Mouse (Mus musculus) inflammation-experienced regulatory T-cells, adult 6 months (primary cell): ENCODE results near the gene Ltbr. TPM values are rescaled to one million over a fixed set of nuclear protein-coding genes. Genes with fewer than 3 reads are reported as not detected.

Experiments used
- ATAC-seq: one replicate; pipeline ENCODE4 v1.8.0; 2017
- polyA plus RNA-seq, 3 experiments: library from polyadenylated mRNA; unstranded; fragments of 100-300 nt; shearing (Covaris generic); gene quantifications; one replicate each; pipeline ENCODE4 v1.2.1; 2017

Ltbr gene
- polyA plus RNA-seq, 3 experiments from 2014 or later: 0.21 to 0.23 TPM; not detected in 1

DNA sequence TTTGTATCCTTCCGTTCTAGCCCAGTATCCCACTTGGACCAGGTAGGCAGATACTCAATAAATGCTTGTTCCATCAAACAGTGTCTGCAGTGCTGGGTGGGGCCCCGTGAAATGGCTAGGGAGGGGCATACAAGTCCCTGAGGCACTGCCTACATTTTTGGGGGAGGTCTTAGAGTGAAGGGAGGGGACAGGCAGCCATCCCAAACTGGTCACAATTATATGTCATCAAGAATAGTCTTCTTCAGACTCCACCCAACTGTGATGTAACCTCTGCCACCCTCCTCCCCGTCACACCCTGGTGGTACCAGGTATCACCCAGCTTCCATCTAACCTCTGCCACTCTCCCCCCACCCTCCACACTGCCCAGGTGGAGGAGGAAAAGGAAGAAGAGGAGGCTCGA is 31.2 kb upstream of the Ltbr start:
- ATAC-seq: no peak

DNA sequence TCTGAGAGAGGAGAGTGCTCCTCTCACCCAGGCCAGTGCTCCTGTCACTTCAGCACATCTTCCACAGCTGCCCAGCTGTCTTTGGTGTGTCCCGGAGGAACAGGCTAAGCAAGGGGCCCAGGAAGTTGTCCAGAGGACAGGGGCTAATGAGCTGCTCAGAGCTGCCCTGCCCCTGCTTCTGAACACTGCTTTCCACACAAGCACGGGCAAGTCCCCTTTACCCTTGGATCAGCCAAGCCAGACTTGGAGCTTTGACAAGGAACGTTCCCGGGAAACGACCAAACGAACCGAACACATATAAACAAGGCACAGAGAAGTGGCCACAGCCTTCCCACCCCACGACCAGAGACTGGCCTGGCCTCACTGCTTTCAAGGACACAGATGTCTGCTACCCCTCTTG is 30.4 kb upstream of the Ltbr start:
- no peak for ATAC-seq

DNA sequence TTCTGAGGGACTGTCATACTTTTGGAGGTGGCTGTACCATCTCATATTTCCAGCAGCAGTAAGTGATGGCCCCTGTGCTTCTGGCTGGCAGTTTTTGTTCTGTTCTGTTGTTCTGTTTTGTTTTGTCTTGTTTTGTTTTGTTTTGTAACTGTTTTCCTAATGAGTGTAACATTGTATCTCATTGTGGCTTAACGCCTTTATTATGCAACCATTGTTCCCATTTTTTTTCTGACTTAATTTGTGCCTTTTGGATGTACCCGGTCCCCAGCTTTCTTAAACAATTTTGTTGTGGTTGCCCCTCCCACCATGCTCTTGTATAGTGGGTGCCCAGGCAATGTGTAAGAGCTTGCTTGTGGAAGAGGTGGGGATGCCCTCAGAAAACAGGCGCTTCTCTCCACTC is 28.5 kb upstream of the Ltbr start:
- no peak for ATAC-seq

DNA sequence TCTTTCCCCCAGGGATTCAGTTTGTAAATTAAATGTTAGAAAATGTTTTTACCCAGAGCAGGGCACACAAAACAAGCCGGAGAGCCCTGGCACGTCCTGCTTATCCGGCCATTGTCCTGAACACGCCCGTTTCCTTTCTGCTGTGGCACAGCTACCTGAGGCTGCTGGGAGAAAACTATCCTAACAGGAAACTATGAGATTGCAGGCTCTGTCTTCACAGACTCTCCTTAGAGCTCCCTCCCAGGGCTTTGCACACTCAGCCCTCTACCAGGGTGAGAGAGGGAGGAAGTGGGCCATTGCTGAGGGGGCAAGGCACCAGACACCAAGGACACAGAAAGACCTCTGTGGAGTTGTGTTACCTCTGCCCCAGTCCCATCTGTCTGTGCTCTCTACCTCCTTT is 26.6 kb upstream of the Ltbr start:
- ATAC-seq: no peak

DNA sequence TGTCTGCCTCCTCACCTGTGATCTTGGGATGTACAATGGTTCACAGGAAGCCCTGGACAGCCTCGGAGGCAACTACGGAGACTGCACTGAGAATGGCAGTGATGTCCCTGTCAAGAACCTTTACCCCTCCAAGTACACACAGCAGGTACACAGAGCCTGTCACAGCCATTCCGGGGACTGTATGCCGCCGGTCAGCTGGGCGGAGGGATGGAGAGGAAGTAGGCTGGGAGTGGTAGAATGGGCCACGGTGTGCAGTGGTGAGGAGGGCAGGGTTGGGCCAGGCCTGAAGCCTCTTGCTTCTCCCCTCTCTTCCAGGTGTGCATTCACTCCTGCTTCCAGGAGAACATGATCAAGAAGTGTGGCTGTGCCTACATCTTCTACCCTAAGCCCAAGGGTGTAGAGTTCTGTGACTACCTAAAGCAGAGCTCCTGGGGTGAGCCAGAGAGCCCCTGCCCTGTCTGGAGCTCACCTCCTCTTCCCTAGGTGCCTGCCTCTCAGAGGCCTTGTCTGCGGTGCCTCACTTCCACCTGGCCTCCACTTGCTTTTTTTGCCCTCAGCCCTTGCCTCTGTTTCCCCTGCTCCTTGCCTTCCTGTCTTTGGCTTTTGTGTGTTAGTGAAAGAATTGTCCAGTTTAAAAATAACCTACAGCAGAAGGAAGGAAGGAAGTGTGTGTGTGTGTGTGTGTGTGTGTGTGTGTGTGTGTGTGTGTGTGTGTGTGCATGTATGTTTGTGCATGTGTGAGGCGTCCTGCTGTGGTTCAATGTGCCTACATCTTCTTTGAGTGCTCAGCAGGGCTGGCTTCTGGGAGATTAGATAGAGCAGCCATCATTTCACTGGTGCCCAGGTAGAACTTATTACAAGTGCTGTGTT is 25.3 kb upstream of the Ltbr start:
- ATAC-seq: no peak

DNA sequence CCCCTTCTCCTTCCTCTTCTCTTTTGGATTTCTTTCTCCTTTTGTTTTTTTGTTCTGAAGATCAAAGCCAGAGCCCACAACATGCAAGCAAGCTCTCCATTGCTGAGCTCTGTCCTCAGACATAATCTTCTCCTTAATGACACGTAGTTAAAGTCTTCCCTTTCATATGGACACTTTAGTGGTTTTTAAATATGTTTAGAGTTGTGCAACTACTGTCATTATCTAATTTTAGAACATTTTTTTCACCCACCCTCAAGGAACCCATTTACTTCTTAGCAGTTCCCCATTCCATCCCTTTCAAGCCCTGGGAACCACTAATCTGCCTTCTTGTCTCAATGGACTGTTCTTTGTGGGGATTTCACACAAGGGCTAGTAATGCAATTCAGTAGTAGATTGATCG is 20.7 kb upstream of the Ltbr start:
- no peak for ATAC-seq

DNA sequence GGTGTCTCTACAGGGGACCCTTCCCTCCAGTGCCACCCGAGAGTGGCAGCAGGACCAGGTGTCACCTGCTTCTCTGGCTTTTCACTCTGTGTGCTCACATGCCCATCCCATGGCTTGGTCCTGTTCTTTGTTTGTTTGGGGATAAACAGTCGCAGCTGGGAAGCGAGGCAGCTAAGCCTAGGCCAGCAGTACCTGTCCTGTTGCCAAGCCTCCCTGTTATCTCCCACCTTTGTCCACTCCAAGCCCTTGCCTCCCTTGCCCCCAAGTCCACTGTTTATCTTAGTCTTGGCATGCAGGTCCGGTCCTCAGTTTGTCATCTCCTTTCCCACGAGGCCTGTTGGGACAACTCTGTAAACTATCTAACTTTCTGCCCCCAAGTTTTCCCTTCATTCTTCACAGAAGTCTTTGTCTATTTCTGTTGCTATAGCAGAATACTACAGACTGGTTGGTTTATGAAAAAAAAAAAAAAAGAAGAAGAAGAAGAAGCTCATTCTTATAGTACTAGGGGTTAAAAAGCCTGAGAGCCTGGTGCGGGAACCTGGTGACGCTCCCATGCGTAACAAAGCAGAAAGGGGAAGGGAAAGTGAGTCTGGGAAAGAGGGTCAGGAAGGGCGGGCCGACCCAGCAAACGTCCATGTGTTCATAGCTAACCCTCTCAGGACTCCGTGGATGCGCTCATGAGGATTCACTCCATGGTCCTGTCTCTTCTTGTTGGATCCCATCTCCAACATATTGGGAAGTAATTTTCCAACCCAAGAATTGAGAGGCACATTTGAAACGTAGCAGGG is 19.6 kb upstream of the Ltbr start:
- ATAC-seq: no peak

DNA sequence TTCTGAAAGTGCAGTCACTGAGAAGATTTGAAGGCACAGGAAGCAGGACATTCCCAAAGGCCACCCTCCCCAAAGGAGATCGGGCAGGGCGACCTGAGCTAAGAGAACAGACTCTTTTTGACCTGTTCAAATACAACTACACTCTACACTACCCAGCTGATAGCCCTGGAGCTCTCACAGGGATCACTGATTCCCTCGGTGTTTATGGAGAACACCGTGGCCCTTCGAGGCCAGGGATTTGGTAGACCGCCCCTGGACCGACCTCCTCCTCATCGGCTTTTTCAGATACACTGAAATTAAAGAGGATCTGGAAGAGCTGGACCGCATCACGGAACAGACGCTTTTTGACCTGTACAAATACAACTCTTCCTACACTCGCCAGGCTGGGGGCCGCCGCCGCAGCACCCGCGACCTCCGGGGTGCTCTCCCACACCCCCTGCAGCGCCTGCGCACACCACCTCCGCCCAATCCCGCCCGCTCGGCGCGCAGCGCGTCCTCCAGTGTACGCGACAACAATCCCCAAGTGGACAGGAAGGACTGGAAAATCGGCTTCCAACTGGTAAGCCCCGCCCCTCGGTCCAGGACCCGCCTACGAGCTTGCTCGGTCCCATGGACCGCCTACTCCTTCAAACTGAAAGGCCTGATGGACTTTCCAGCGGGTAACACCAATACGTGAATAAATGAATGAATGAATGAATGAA is 17.1 kb upstream of the Ltbr start:
- ATAC-seq: no peak

DNA sequence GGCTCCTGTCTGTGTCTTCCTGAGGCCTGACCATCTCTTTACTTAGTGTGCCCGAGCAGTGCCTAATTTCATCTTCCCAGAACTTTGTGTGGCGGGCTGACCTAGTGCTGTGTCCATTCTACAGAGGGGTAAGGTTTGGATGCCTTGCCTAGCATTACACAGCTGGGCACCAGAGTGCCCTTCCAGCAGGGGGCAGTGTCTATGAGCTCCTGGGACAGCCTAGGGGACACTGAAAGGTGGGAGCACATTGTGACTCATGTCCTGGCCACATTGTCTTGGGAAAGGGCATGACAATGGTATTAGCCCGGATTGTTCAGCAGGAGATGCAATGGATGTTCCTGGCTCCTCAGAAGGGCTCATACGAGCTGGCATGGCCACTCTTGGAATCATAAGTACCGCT is 14.6 kb upstream of the Ltbr start:
- no peak for ATAC-seq

DNA sequence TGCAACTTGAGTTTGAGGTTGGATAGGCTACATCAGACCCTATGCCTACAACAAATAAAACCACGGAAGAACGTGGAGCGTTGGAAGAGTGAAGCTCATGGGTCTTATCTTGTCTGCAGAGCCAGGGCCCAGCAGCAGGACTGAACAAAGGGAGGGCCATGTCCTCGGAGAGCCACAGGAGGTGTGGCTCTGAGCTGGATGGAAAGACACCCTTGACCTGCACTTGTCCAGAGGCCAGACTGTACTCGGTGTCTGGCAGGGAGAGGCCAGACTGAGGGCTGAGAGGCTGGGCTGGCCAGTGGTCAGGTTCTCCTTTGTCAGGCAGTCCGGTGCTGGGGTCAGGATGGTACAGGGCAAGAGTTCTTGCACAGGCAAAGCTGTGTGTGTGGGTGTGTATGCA is 11.7 kb upstream of the Ltbr start:
- ATAC-seq: no peak

DNA sequence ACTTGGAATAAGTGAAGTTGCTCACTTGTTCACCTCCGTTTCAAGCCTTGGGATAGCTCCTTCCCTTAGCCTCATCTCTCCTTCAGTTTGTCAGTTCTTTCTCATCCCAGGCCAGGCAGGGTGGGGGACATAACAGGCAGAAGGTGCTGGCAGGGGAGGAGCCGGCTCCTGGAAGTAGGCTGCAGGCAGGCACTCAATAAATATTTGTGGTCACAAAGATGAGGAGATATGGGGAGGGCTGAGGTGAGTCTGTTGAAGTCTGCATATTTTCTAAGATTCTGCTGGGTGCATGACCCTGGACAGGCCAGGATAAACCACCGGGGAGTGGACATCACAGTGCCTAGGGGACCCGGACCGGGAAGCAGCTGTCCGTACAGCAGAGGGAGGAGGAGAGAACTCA is 9.9 kb upstream of the Ltbr start:
- ATAC-seq: no peak

DNA sequence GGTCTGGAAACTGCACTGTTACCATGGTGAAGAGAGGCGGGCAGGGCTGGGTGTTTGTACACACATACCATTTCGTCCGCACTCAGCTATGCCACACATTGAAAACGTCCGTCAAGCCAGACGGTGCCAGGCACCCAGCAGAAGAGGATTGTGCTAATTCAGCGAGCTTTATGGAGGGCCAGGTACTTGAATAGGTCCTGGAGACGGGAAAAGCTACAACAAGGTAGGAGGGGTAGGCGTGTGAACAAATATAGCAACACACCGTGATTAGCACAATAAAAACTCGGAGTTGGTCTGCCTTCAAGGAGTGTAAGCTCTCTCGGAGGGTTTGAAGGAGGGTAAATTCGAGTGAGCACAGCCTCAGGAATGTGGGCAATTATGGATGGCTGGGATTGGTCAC is 9.1 kb upstream of the Ltbr start:
- ATAC-seq: no peak

DNA sequence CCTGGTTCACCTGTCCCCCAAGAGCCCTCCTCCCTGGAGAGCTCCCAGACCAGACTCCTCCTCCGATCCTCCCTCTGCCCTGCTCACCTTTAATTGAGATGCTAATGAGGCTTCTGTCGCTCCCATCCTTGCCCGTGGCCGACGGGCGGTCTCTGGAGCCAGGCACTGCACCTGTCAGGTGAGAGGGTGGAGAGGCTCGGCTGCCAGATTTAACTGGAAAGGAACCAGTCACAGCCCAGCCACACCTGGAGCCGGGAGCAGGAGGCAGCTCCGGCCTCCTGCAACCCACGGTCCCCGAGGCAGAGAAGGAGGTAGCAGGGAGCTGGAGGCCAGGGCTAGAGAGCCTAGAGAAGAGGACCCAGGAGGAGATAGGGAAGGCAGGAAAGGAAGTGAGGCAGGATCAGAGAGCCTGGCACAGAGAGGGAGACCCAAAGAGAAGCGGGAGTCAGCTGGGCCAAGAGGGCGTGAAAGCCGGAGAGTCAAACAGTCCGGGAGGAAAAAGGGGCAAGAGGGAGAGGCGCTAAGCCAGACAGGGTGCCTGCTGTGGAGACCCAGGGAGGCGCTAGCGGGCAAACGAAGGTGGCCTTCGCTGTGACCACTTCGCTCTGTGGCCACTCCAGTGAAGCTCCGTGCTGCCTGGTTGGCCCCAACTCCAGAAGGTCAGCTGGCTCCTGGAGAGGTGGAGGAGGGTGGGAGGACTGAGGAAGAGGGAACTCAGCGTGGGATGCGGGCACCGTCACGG is 7.6 kb upstream of the Ltbr start:
- ATAC-seq: no peak

DNA sequence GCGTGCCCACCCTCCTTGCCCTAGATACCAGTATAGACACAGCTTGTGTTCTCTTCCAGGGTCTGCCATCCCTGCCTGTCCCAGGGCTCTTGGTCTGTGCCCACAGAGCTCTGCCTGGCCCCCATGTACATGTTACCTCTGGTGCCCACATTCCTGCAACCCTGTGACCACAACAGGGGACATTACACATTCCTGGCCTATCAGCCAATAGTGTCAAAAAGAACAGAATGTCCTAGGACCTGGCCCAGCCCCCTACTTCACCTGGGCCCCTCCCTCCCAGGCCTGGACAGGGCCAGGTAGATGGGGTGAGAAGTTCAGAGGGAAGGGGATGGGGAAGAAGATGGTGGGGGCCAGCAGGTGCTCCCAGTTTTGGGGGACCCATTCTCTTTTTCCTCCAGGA is 6.6 kb upstream of the Ltbr start, which contains the start of gene Scnn1a:
Scnn1a (plus strand) TSS at position 337 of the 400 bp plus-strand sequence.
- no peak for ATAC-seq

DNA sequence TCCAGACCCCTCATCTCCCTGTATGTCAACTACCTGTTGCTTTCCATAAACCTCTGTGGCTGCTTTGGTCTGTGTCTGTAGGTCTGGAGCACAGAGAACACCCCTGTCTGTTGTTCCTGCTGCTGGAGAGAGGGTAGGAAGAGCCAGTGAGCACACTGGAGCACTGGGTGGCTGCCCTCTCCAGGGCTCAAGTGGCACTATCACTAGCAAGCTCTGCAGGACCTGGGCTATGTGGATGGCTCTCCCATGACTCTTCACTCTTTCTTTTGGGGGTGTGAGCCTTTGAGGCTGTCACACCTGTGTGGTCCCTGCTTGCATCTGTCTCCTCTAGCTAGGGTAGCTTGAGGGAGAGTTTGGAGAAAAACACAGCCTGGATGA is 6.2 kb upstream of the Ltbr start:
- no peak for ATAC-seq

DNA sequence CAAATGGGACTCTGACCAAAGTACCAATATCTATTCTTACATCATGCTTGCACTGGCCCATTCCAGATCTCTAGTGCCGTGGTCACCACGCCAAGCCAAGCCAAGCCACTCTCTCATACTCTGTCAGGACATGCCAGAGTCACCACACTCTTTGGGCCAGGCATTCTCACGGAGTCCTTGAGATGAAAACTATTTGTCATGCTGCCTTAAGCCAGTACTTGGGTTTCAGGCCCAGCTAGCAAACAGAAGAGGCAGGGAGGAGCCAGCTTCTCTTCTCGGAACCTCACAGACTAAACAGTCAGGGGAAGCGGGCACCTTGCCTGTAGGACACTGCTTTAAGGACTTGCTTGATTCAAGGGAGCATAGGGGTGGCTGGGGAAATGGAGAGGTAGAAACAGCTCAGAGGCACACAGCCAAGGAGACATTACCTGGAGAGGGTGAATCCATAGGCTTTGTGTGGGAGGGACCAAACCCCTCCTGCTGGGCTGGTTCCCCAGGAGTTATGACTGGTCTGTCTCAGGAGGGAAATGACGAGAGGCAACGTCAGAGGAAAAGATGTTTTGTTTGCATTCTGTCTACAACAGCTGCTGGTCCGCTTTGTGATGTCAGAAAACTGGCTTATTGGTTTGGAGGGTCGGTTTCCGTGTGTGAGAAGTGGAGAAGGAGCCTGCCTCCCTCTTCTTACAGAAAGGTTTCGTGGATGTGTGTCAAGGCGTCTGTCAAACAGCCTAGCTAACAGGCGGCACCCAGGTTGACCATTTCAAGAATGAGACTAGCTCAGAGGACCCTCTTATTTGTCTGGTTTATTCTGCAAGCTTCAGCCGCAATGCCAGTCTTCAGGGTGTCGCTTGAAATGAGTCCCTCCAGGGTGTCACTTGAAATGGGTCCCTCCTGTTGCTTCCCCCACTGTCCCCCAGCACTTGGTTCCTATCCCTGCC is 5.6 kb upstream of the Ltbr start:
- ATAC-seq: no peak

DNA sequence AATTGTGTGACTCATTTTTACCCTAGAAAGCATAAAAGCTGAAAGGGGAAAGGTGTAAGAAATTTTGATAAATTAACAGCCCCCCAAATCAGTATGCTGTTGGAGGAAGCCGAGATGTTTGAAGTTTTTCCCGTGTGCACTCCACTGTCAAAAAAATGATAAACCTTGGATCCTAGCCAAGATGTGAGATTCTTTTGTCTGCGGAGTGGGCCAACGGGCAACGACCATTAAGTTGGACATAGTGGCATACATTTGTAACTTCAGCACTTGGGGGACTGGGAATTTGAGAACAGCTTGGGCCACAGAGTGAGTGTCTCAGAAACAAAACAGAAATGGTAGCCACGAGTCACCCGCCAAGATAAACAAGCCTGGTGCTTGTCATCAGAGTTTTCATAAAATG is 3.4 kb upstream of the Ltbr start:
- ATAC-seq: no peak

DNA sequence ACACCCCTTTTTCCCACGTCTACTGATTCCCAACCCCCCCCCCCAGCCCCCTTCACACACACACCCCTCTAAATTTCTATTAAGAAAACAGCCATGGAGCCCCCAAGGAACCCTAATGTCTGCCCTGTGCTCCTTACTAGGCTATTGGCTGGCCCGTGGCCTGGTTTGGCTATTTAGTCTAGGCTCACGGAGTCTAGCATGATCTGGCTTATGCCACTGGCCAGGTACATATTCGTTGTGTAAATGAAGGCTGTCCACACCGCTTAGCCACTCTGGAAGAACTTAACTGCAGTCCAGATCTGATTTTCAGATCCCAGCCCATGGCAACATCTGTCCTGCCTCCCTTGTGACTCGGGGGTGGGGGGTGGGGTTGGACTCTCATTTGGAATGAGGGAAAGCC is 1.1 kb upstream of the Ltbr start:
- no peak for ATAC-seq

DNA sequence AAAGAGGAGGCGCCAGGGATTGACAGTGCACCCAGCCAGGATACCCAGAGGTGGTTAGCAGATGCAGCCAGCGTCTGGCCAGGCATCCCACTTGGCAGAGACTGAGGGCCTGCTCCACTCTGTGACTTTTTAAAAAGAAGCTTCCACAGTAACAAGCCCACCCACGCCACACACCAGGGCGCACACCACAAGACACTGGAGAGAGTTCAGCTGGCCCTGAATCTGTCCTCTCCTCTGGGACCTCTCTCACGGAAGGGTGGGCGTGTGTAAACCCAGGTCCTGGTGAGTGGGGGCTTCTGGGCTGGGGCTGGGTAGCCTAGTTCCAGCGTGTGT is 512 bp upstream of the Ltbr start:
- no peak for ATAC-seq

DNA sequence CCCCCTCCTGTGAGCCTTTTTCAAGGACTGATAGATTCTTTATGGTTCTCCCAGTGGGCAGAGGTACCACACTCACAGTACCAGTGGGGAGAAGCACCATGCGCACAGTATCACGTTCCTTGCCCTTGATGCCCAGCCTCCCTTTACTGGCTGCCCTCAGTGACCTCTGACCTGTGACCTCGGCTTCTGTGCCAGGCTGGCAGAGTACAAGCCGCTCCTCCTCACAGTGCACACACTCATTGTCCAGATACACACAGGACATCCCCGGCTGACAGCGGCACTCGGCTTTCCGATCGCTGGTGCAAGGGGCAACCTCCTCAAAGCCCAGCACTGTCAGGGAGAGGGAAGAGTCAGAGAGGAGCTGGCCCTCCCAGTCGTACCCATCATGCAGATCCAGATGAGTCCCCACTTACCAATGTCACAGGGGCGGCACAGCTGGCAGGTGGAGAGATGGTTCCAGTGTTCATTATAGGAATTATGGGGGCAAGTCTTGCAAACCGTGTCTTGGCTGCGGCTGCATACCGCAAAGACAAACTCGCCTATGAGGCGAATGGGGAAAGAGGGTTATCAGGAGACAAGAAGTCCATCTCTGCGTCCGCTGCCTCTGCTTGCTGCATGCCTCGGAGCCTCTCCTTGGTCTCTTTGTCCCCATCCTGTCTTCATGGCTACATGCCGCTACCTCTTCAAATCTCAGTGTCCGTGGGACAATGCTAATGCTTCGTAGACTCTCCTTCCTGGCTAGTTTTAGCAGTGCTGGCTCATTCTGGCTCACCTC is 917 bp downstream of the Ltbr start:
- no peak for ATAC-seq

DNA sequence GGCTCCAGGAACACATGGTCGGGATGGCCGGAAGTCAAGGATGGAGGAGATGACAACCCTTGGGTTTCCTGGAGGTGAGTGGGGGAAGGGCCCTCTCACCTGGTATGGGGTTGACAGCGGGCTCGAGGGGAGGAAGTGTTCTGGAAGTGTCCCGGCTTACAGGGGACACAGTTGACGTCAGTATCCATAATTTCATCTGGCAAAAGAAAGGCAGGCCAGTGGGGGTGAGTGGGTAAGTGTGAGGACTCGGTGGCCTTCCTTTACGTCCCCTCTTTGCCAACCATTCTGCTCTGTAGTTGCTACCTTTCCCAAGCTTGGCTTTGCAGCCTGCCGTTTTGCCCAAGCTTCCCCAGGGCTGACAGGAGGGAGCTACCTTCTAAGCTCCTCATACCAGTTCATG is 1.5 kb downstream of the Ltbr start:
- no peak for ATAC-seq
